Mouse (Mus musculus): ENCODE data around the gene Oxnad1. TPM values are rescaled to one million over a fixed set of nuclear protein-coding genes. Genes with fewer than 3 reads are reported as not detected.

Oxnad1 gene
- polyA plus RNA-seq, 1 experiment from 2014 or later: 12.1 TPM

GRCm38 (mm10) chr14:32073211-32073685 lies 11.9 kb upstream of the Oxnad1 start:
- H3K27me3 ChIP-seq (replicated peaks; ENCODE audit: insufficient read depth, low read length): no peaks in the 10 kb centered on the region
- no peaks in the 10 kb centered on the region for H3K36me3 ChIP-seq (ENCODE audit: insufficient read depth, low read length)
- TF ChIP-seq CTCF (IDR thresholded peaks at IDR 0.05) (no peak), EP300 (IDR thresholded peaks at IDR 0.05) (peak; percentile 49; the same call in 1 of the 2 replicates)
- peak; percentile 58 for DNase-seq (ENCODE audit: low spot score)
- H3K27ac ChIP-seq (ENCODE audit: low read length): peak overlapping the region; percentile 62
- no peak overlapping the region for H3K9ac ChIP-seq (replicated peaks; ENCODE audit: low read depth)
- ATAC-seq: peak; percentile 88
- H3K9me3 ChIP-seq (ENCODE audit: low read length): no peaks in the 10 kb centered on the region
- H3K4me1 ChIP-seq (ENCODE audit: insufficient read depth, low read depth, low read length): peaks cover 3% of the 10 kb centered on the region; the same call in 1 of the 2 replicates
- H3K4me2 ChIP-seq (replicated peaks; ENCODE audit: low read depth, low read length): no peak overlapping the region
- WGBS: 29% methylated on average over 8 of the region's 8 CpGs
- no peak overlapping the region for H3K4me3 ChIP-seq (ENCODE audit: low read depth, low read length)

GRCm38 (mm10) chr14:32073901-32074300 lies 11.3 kb upstream of the Oxnad1 start:
- H3K27ac ChIP-seq (ENCODE audit: low read length): peak overlapping the region; percentile 62
- no peak for ATAC-seq

GRCm38 (mm10) chr14:32076896-32077575 lies 8.1 kb upstream of the Oxnad1 start:
- WGBS: 42% methylated on average over 8 of the region's 8 CpGs
- peak; percentile 45; the same call in 1 of the 2 replicates for ATAC-seq
- Histone ChIP-seq H3K9ac (replicated peaks; ENCODE audit: low read depth) (no peak overlapping the region), H3K36me3 (ENCODE audit: insufficient read depth, low read length) (peaks cover 11% of the 10 kb centered on the region), H3K9me3 (ENCODE audit: low read length) (no peaks in the 10 kb centered on the region), H3K27me3 (replicated peaks; ENCODE audit: insufficient read depth, low read length) (no peaks in the 10 kb centered on the region), H3K4me2 (replicated peaks; ENCODE audit: low read depth, low read length) (no peak overlapping the region), H3K4me1 (ENCODE audit: insufficient read depth, low read depth, low read length) (peaks cover 3% of the 10 kb centered on the region; the same call in 1 of the 2 replicates), H3K4me3 (ENCODE audit: low read depth, low read length) (no peak overlapping the region), H3K27ac (ENCODE audit: low read length) (no peak overlapping the region)
- peak; percentile 71 for DNase-seq (ENCODE audit: low spot score)
- peak; percentile 95 for TF ChIP-seq CTCF (IDR thresholded peaks at IDR 0.05)
- no peak for TF ChIP-seq EP300 (IDR thresholded peaks at IDR 0.05)

More at GRCm38 (mm10) chr14:32073901-32074300, 11.3 kb upstream of the Oxnad1 start:
- H3K9me3 ChIP-seq (ENCODE audit: low read length): no peaks in the 10 kb centered on the region
- WGBS: 55% methylated on average over 7 of the region's 7 CpGs
- no peak for DNase-seq (ENCODE audit: low spot score)
- no peak overlapping the region for H3K9ac ChIP-seq (replicated peaks; ENCODE audit: low read depth)
- no peaks in the 10 kb centered on the region for H3K27me3 ChIP-seq (replicated peaks; ENCODE audit: insufficient read depth, low read length)
- no peaks in the 10 kb centered on the region for H3K36me3 ChIP-seq (ENCODE audit: insufficient read depth, low read length)
- no peak overlapping the region for H3K4me2 ChIP-seq (replicated peaks; ENCODE audit: low read depth, low read length)
- H3K4me3 ChIP-seq (ENCODE audit: low read depth, low read length): no peak overlapping the region
- H3K4me1 ChIP-seq (ENCODE audit: insufficient read depth, low read depth, low read length): peaks cover 3% of the 10 kb centered on the region; the same call in 1 of the 2 replicates
- TF ChIP-seq CTCF (IDR thresholded peaks at IDR 0.05) (no peak), EP300 (IDR thresholded peaks at IDR 0.05) (no peak)

- no peak for ATAC-seq
- Histone ChIP-seq H3K27me3 (replicated peaks; ENCODE audit: insufficient read depth, low read length) (no peaks in the 10 kb centered on the region), H3K4me3 (ENCODE audit: low read depth, low read length) (no peak overlapping the region), H3K4me2 (replicated peaks; ENCODE audit: low read depth, low read length) (no peak overlapping the region), H3K4me1 (ENCODE audit: insufficient read depth, low read depth, low read length) (0 out of 2 replicates have a peak, but pooled peaks cover 2% of the 10 kb centered on the region), H3K9ac (replicated peaks; ENCODE audit: low read depth) (no peak overlapping the region), H3K9me3 (ENCODE audit: low read length) (no peaks in the 10 kb centered on the region), H3K36me3 (ENCODE audit: insufficient read depth, low read length) (peaks cover 16% of the 10 kb centered on the region), H3K27ac (ENCODE audit: low read length) (no peak overlapping the region)
- TF ChIP-seq CTCF (IDR thresholded peaks at IDR 0.05): no peak
- no peak for DNase-seq (ENCODE audit: low spot score)
- WGBS: 78% methylated on average over 10 of the region's 10 CpGs
Measured at GRCm38 (mm10) chr14:32081026-32081425, 4.1 kb upstream of the Oxnad1 start.

GRCm38 (mm10) chr14:32082891-32083290 lies 2.3 kb upstream of the Oxnad1 start:
- H3K4me2 ChIP-seq (replicated peaks; ENCODE audit: low read depth, low read length): no peak overlapping the region
- H3K4me1 ChIP-seq (ENCODE audit: insufficient read depth, low read depth, low read length): 0 out of 2 replicates have a peak, but pooled peaks cover 6% of the 10 kb centered on the region
- DNase-seq (ENCODE audit: low spot score) (no peak), ATAC-seq (no peak)
- H3K9me3 ChIP-seq (ENCODE audit: low read length): no peaks in the 10 kb centered on the region
- H3K9ac ChIP-seq (replicated peaks; ENCODE audit: low read depth): no peak overlapping the region
- no peak overlapping the region for H3K4me3 ChIP-seq (ENCODE audit: low read depth, low read length)
- no peak overlapping the region for H3K27ac ChIP-seq (ENCODE audit: low read length)
- WGBS: 95% methylated on average over 6 of the region's 6 CpGs
- no peak for TF ChIP-seq CTCF (IDR thresholded peaks at IDR 0.05)
- TF ChIP-seq EP300 (IDR thresholded peaks at IDR 0.05): no peak
- no peaks in the 10 kb centered on the region for H3K27me3 ChIP-seq (replicated peaks; ENCODE audit: insufficient read depth, low read length)
- H3K36me3 ChIP-seq (ENCODE audit: insufficient read depth, low read length): peaks cover 16% of the 10 kb centered on the region

GRCm38 (mm10) chr14:32083466-32083865 lies 1.7 kb upstream of the Oxnad1 start:
- H3K4me2 ChIP-seq (replicated peaks; ENCODE audit: low read depth, low read length): no peak overlapping the region
- no peak for ATAC-seq
- H3K4me3 ChIP-seq (ENCODE audit: low read depth, low read length): no peak overlapping the region
- peaks cover 16% of the 10 kb centered on the region for H3K36me3 ChIP-seq (ENCODE audit: insufficient read depth, low read length)
- no peak for DNase-seq (ENCODE audit: low spot score)
- H3K4me1 ChIP-seq (ENCODE audit: insufficient read depth, low read depth, low read length): 0 out of 2 replicates have a peak, but pooled peaks cover 6% of the 10 kb centered on the region
- no peak overlapping the region for H3K27ac ChIP-seq (ENCODE audit: low read length)
- WGBS: 94% methylated on average over 2 of the region's 2 CpGs
- H3K9ac ChIP-seq (replicated peaks; ENCODE audit: low read depth): no peak overlapping the region
- no peak for TF ChIP-seq EP300 (IDR thresholded peaks at IDR 0.05)
- no peak for TF ChIP-seq CTCF (IDR thresholded peaks at IDR 0.05)
- no peaks in the 10 kb centered on the region for H3K9me3 ChIP-seq (ENCODE audit: low read length)
- H3K27me3 ChIP-seq (replicated peaks; ENCODE audit: insufficient read depth, low read length): no peaks in the 10 kb centered on the region

Measured in lung, postnatal 0 days (tissue).